Mouse (Mus musculus): Measurements from ENCODE around the gene Zfp979.
"Not testable (repeated sequence)": the region's sequence is repeated elsewhere in the genome, so short reads cannot be mapped to it uniquely, and the experiment has no call there.

Gene Zfp979

GRCm38 (mm10) chr4:147642413-147642812 is at the start of gene Zfp979:
Zfp979 (minus strand) TSS chr4:147642513.
- DNase-seq (ENCODE audit: low spot score): not testable (repeated sequence)

GRCm38 (mm10) chr4:147655245-147655644 is 12.9 kb upstream of the Zfp979 start:
- not testable (repeated sequence) for DNase-seq (ENCODE audit: low spot score)

- DNase-seq (ENCODE audit: low spot score): not testable (repeated sequence)
Observed at GRCm38 (mm10) chr4:147647407-147647806, 5.1 kb upstream of the Zfp979 start.

GRCm38 (mm10) chr4:147641932-147642331 is 381 bp downstream of the Zfp979 start:
- not testable (repeated sequence) for DNase-seq (ENCODE audit: low spot score)

GRCm38 (mm10) chr4:147633818-147634262 is 8.5 kb downstream of the Zfp979 start:
- DNase-seq (ENCODE audit: low spot score): not testable (repeated sequence)

GRCm38 (mm10) chr4:147606511-147606910 is 35.8 kb downstream of the Zfp979 start:
- not testable (repeated sequence) for DNase-seq (ENCODE audit: low spot score)

GRCm38 (mm10) chr4:147605521-147605920 is 36.8 kb downstream of the Zfp979 start:
- no peak for DNase-seq (ENCODE audit: low spot score)

GRCm38 (mm10) chr4:147603806-147604205 is 38.5 kb downstream of the Zfp979 start:
- DNase-seq (ENCODE audit: low spot score): no peak

GRCm38 (mm10) chr4:147601881-147602280 is 40.4 kb downstream of the Zfp979 start:
- no peak for DNase-seq (ENCODE audit: low spot score)

- no peak for DNase-seq (ENCODE audit: low spot score)
Observed at GRCm38 (mm10) chr4:147598831-147599230, 43.5 kb downstream of the Zfp979 start.

GRCm38 (mm10) chr4:147597685-147598084 is 44.6 kb downstream of the Zfp979 start:
- DNase-seq (ENCODE audit: low spot score): no peak

- DNase-seq (ENCODE audit: low spot score): not testable (repeated sequence)
Observed at GRCm38 (mm10) chr4:147594630-147595029, 47.7 kb downstream of the Zfp979 start.

GRCm38 (mm10) chr4:147586511-147587473 is 55.5 kb downstream of the Zfp979 start:
- no peak for DNase-seq (ENCODE audit: low spot score)

- not testable (repeated sequence) for DNase-seq (ENCODE audit: low spot score)
Observed at GRCm38 (mm10) chr4:147579371-147579770, 62.9 kb downstream of the Zfp979 start.

- not testable (repeated sequence) for DNase-seq (ENCODE audit: low spot score)
Observed at GRCm38 (mm10) chr4:147571156-147571555, 71.2 kb downstream of the Zfp979 start.

GRCm38 (mm10) chr4:147565426-147566220 is 76.7 kb downstream of the Zfp979 start:
- no peak for DNase-seq (ENCODE audit: low spot score)
